Mouse (Mus musculus) limb, embryonic 12.5 days (tissue): ENCODE data around the gene Gm20708. TPM values are rescaled to one million over a fixed set of nuclear protein-coding genes. Genes with fewer than 3 reads are reported as not detected.
A peak's percentile ranks its signal among the peaks of the same experiment; 100 is the strongest.

Experiments used
- ATAC-seq: fragments of 200-750 bp; cut with Nextera tagmentation; 2 replicates; pipeline ENCODE4 v1.8.0; 2017; ENCODE audit warnings: low read depth, moderate TSS enrichment; ENCODE audit not compliant: insufficient number of reproducible peaks, insufficient read depth, low FRiP score, low TSS enrichment
- H3K27ac ChIP-seq: fragments of 300-500 bp; sonication (generic); 2 replicates; pipeline ENCODE4 v1.5.1; 2016; ENCODE audit warnings: mild to moderate bottlenecking, moderate library complexity
- H3K27me3 ChIP-seq: fragments of 300-500 bp; sonication (generic); 2 replicates; pipeline ENCODE4 v1.6.1; 2016; ENCODE audit warnings: mild to moderate bottlenecking, moderate library complexity
- H3K36me3 ChIP-seq: fragments of 300-500 bp; sonication (generic); 2 replicates; pipeline ENCODE4 v1.6.1; 2016; ENCODE audit warnings: mild to moderate bottlenecking, moderate library complexity
- H3K4me1 ChIP-seq: fragments of 300-500 bp; sonication (generic); replicated peaks from 2 replicates; pipeline ENCODE4 v1.6.1; 2016
- H3K4me2 ChIP-seq: fragments of 300-500 bp; sonication (generic); 2 replicates; pipeline ENCODE4 v1.6.1; 2016; ENCODE audit warnings: mild to moderate bottlenecking, moderate library complexity
- H3K4me3 ChIP-seq: fragments of 300-500 bp; sonication (generic); replicated peaks from 2 replicates; pipeline ENCODE4 v1.5.1; 2016; ENCODE audit warnings: mild to moderate bottlenecking
- H3K9ac ChIP-seq: fragments of 300-500 bp; sonication (generic); replicated peaks from 2 replicates; pipeline ENCODE4 v1.6.1; 2016; ENCODE audit warnings: mild to moderate bottlenecking, moderate library complexity
- H3K9me3 ChIP-seq: fragments of 300-500 bp; sonication (generic); 2 replicates; pipeline ENCODE4 v1.6.1; 2016; ENCODE audit warnings: mild to moderate bottlenecking, moderate library complexity
- WGBS: fragments of 180-500 bp; shearing (Covaris S2); methylation state at CpG from one replicate; pipeline ENCODE4 v1.1.7; 2016; 5-methylcytosine and 5-hydroxymethylcytosine counted together
- polyA plus RNA-seq: library from polyadenylated mRNA; unstranded; fragments of >200 nt; fragmentation: Nextera tagmentation; extraction: Ambion mirVana; gene quantifications from 2 replicates; pipeline ENCODE4 v1.2.1, GENCODE M21; 2016

Gene Gm20708
- polyA plus RNA-seq: 0.36 and 0.58 TPM in 2 replicates

DNA sequence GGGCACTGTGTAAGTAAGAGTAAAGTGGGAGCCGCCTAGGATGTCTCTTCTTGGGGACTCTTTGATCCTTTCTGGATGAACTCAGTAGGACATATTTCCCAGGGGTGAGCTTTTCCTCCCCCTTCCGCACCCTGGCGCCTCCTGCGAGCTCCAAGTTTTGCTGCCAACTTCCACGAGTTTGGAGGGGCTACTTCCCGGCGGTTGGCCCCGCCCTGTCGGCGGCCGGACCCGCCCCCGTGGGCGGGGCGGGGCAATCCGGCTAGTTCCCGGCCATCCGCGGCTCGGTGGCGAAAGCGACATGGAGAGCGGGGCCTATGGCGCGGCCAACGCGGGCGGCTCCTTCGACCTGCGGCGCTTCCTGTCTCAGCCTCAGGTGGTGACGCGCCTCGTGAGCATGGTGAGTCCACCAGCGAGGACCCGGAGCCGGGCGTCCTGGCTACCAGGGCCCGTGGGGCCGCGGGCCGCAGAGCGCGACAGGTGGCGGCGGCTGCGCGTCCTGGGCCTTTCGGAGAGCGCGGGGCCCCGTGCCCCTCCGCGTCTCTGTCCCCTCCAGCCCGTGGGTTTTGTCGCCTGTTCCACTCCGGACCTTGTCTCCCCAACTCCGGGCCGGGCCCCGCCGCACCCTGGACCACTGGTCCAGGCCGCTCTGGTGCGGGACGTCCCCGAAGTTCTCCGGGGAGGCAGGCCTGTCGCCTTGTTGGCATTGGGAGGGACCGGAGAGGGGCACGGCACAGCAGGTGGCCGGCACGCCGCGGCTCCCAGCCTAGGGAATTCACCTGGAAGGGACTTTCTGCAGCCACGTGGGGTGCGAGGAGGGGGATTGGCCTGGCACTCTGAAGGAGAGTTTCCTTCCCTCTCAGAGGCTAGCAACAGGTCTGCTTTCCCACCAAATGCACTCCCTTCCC lies at the start of gene Gm20708, which contains the start of gene Syngr2:
TSS of gene Gm20708 (plus strand) at position 262 of the 905 bp plus-strand sequence.
TSS of gene Syngr2 (plus strand) at position 262 of the 905 bp plus-strand sequence.
- Histone ChIP-seq H3K27me3 (no peaks in the 10 kb centered on the region), H3K27ac (peak within 1 kb of the TSS; percentile 29; the same call in 1 of the 2 replicates), H3K9ac (peak within 1 kb of the TSS; percentile 74), H3K4me1 (peaks cover 23% of the 10 kb centered on the region), H3K36me3 (peaks cover 30% of the 10 kb centered on the region), H3K4me2 (peak within 1 kb of the TSS; percentile 99), H3K9me3 (no peaks in the 10 kb centered on the region), H3K4me3 (peak within 1 kb of the TSS; percentile 87)
- peak; percentile 27; the same call in 1 of the 2 replicates for ATAC-seq
- WGBS: under 1% methylated on average over 75 of the region's 75 CpGs

DNA sequence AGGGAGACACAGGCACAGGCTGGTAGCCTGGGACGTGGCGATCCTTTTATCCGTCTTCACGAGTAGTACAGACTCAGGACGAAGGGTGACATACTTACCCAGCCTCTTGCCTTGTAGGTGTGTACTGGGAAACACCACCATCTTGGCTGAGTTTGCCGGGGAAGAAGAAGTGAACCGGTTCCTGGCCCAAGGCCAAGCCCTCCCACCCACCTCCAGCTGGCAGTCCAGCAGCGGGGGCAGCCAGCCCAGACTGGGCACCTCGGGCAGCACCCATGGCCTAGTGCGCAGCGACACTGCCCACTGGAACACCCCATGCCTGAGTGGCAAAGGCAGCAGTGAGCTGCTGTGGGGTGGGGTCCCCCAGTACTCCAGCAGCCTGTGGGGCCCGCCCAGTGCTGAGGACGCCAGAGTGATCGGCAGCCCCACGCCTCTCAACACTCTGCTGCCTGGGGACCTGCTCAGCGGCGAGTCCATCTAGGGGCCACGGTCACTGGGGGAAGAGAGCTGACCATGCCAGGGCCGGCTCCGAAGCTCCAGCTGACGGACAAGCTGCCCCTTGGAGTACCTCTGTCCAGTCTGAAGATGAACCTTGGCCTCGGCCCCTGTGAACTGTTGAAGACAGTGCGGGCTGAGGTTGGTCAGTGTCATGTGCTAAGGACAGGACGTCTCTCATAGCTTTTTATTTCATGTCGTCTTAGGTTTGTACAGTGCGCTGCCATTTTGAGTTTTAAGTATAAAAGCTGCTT lies 48.9 kb upstream of the Gm20708 start:
- no peak overlapping the region for H3K27ac ChIP-seq
- WGBS: 93% methylated on average over 26 of the region's 26 CpGs
- H3K4me3 ChIP-seq: no peak overlapping the region
- H3K36me3 ChIP-seq: peaks cover 96% of the 10 kb centered on the region
- no peaks in the 10 kb centered on the region for H3K4me1 ChIP-seq
- no peaks in the 10 kb centered on the region for H3K27me3 ChIP-seq
- ATAC-seq: no peak
- H3K9me3 ChIP-seq: 0 out of 2 replicates have a peak, but pooled peaks cover 3% of the 10 kb centered on the region
- H3K4me2 ChIP-seq: no peak overlapping the region
- no peak overlapping the region for H3K9ac ChIP-seq

DNA sequence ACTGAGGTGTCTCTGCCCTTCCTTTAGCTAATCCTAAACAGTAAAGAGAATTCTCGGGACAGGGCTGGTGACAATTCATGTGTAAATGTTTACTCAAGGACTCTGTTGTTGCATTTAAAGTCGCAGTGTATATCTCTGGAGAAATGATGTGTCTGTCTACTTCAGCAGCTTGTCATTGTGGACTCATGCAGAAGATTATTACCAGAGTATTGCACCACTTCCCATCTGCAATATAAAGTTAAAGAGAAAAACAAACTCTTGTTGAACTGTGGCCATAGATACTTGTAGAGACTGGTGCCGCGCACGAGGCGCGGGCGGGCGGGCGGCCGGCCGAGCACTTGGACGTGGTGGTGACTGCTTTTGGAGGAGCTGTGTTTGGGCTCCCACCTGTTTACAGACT lies 47.7 kb upstream of the Gm20708 start:
- Histone ChIP-seq H3K36me3 (peaks cover 96% of the 10 kb centered on the region), H3K27me3 (no peaks in the 10 kb centered on the region), H3K4me2 (no peak overlapping the region), H3K4me3 (no peak overlapping the region), H3K9ac (no peak overlapping the region), H3K27ac (no peak overlapping the region), H3K9me3 (no peaks in the 10 kb centered on the region), H3K4me1 (no peaks in the 10 kb centered on the region)
- no peak for ATAC-seq
- WGBS: 93% methylated on average over 13 of the region's 13 CpGs

DNA sequence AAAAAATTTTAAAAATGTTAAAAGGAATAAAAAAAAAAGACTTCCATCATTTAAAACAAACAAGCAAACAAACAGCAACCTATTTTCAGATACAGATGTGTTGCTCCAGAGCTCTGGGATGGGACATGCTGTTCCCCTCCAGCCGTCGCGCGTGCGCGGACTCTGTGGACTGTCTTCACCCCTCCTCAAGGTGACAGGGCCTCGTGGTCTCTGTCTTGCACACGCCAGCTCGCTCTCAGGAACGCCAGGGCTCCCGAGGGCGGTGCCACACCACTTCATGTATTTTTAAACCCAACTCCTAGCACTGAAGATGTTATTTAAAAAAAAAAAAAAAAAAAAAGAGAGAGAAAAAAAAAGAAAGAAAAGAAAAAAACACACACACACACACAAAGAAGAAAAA lies 47.2 kb upstream of the Gm20708 start:
- WGBS: 92% methylated on average over 12 of the region's 12 CpGs
- Histone ChIP-seq H3K27me3 (no peaks in the 10 kb centered on the region), H3K4me1 (no peaks in the 10 kb centered on the region), H3K4me2 (no peak overlapping the region), H3K9me3 (no peaks in the 10 kb centered on the region), H3K27ac (no peak overlapping the region), H3K36me3 (peaks cover 94% of the 10 kb centered on the region), H3K4me3 (no peak overlapping the region), H3K9ac (no peak overlapping the region)
- ATAC-seq: no peak

DNA sequence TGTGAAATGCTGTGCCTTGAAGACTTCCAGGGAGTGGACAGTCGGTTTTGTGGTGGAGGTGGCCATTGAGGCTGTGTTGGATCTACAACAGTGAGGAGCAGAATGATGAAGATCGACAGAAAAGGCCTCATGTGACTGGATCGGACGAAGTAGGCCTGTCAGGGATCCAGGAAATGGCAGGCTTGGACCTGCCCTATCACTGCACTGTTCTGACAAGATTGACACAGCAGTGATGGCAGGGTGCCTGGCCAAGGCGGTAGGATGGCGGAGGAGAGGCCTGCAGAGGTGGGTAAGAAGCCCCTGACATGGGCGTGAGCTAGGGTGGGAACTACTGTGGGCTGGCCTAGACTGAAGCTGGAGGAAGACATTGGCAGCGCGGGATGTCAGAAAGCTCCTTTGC lies 45.1 kb upstream of the Gm20708 start:
- H3K4me3 ChIP-seq: no peak overlapping the region
- H3K27me3 ChIP-seq: no peaks in the 10 kb centered on the region
- H3K27ac ChIP-seq: no peak overlapping the region
- ATAC-seq: no peak
- WGBS: 87% methylated on average over 9 of the region's 9 CpGs
- H3K4me2 ChIP-seq: no peak overlapping the region
- H3K4me1 ChIP-seq: no peaks in the 10 kb centered on the region
- no peaks in the 10 kb centered on the region for H3K9me3 ChIP-seq
- no peak overlapping the region for H3K9ac ChIP-seq
- H3K36me3 ChIP-seq: peaks cover 76% of the 10 kb centered on the region

GRCm38 (mm10) chr11:117765361-117765760 lies 44.1 kb upstream of the Gm20708 start:
- no peaks in the 10 kb centered on the region for H3K9me3 ChIP-seq
- no peaks in the 10 kb centered on the region for H3K27me3 ChIP-seq
- WGBS: 89% methylated on average over 5 of the region's 5 CpGs
- no peak overlapping the region for H3K4me2 ChIP-seq
- ATAC-seq: 0 out of 2 replicates have a peak, but pooled peaks have one; percentile 34
- H3K4me1 ChIP-seq: no peaks in the 10 kb centered on the region
- H3K36me3 ChIP-seq: peaks cover 70% of the 10 kb centered on the region
- no peak overlapping the region for H3K4me3 ChIP-seq
- H3K9ac ChIP-seq: no peak overlapping the region
- H3K27ac ChIP-seq: no peak overlapping the region

DNA sequence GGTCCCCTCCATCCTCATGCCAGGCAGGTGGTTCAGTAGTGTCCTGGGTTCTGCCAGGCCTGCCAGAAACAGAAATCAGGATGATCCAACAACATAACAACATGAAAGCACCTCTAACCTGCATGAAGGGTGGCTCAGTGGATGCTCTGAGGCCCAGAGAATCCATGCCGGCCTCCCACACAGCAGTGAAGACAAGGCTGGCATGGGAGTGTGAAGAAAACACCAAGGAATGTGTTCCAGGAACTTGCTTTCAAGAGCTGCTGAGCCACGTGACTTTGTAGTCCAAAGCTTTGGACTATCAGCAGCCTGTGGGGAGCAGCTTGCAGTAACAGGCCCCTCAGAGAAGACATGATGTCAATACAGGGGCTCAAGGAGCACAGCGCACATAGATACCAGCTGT lies 43.2 kb upstream of the Gm20708 start:
- H3K4me1 ChIP-seq: no peaks in the 10 kb centered on the region
- no peak overlapping the region for H3K4me2 ChIP-seq
- ATAC-seq: no peak
- no peak overlapping the region for H3K4me3 ChIP-seq
- no peak overlapping the region for H3K27ac ChIP-seq
- peaks cover 65% of the 10 kb centered on the region for H3K36me3 ChIP-seq
- no peak overlapping the region for H3K9ac ChIP-seq
- H3K9me3 ChIP-seq: no peaks in the 10 kb centered on the region
- WGBS: 82% methylated on average over 3 of the region's 3 CpGs
- no peaks in the 10 kb centered on the region for H3K27me3 ChIP-seq

GRCm38 (mm10) chr11:117768725-117769682 lies 40.5 kb upstream of the Gm20708 start:
- no peak for ATAC-seq
- no peak overlapping the region for H3K27ac ChIP-seq
- H3K36me3 ChIP-seq: peaks cover 61% of the 10 kb centered on the region
- no peaks in the 10 kb centered on the region for H3K4me1 ChIP-seq
- H3K4me3 ChIP-seq: no peak overlapping the region
- no peak overlapping the region for H3K4me2 ChIP-seq
- 89% methylated on average over 20 of the region's 20 CpGs for WGBS
- H3K9me3 ChIP-seq: no peaks in the 10 kb centered on the region
- no peak overlapping the region for H3K9ac ChIP-seq
- no peaks in the 10 kb centered on the region for H3K27me3 ChIP-seq

DNA sequence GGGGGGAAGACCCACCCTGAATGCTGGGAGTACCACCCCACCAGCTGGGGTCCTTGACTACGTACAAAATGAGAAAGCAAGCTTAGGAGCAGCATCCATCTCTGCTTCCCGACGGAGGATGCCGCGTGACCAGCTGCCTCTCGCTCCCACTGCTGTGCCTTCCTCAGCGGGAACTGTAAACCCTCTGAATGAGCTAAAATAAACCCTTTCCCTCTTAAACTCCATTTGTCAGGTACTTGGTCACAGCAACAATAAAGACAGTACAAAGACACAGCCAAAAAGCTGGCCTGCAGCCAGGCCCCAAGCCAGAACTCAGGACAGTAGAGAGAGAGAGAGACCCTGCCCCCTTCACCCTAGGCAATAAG lies 39.8 kb upstream of the Gm20708 start:
- no peak overlapping the region for H3K27ac ChIP-seq
- H3K27me3 ChIP-seq: no peaks in the 10 kb centered on the region
- H3K9ac ChIP-seq: no peak overlapping the region
- ATAC-seq: no peak
- H3K4me1 ChIP-seq: no peaks in the 10 kb centered on the region
- 87% methylated on average over 7 of the region's 7 CpGs for WGBS
- H3K36me3 ChIP-seq: peaks cover 61% of the 10 kb centered on the region
- H3K4me3 ChIP-seq: no peak overlapping the region
- H3K4me2 ChIP-seq: no peak overlapping the region
- H3K9me3 ChIP-seq: no peaks in the 10 kb centered on the region

DNA sequence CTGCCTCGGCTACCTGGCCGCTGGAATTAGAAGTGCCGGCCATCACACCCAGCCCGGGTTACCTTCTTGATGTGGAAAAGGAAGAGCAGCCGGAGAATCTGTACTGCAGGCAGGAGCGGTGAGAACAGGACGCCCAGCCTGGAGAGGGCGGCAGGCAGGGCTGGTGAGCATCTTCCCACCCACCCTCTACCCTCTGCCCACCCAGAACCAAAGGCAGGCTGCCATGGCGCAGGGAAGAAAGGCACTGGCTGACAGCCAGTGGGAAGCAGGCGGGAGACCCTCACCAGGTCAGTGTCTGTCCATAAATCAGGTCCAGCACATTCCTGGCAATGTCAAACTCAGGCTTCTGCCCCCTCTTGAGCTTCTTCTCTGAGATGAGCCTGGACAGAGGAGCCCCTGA lies 39.1 kb upstream of the Gm20708 start:
- no peak overlapping the region for H3K27ac ChIP-seq
- no peak overlapping the region for H3K9ac ChIP-seq
- H3K4me1 ChIP-seq: no peaks in the 10 kb centered on the region
- H3K36me3 ChIP-seq: peaks cover 61% of the 10 kb centered on the region
- H3K4me3 ChIP-seq: no peak overlapping the region
- H3K9me3 ChIP-seq: no peaks in the 10 kb centered on the region
- no peak for ATAC-seq
- H3K4me2 ChIP-seq: no peak overlapping the region
- WGBS: 77% methylated on average over 10 of the region's 10 CpGs
- H3K27me3 ChIP-seq: no peaks in the 10 kb centered on the region
